Mouse (Mus musculus): ENCODE measurements around the gene Mrpl37.

DNA sequence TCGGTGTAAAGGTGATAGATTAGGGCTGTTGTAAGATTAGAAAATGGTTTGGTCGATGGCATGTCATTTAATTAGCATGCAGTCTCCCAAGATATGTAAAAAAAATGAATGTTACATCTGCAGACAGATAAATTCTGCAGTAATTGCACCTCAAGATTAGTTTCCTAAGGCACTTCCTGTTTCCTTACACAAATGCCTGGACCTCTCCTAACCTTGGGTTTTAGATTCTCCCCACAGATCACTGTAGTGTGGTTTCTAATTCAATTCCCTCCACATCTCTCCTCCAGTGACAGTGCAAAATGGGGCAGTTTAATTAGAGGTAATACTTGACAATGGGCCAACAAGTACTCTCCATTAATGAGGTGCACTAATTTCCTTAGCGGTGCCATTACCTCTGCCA lies 3.5 kb downstream of the Mrpl37 start:
- TF ChIP-seq ZC3H11A (IDR thresholded peaks at IDR 0.05; ENCODE audit: borderline replicate concordance, low read depth, low read length) (no peak), CHD2 (IDR thresholded peaks at IDR 0.05; ENCODE audit: low read depth, low read length) (no peak), MAFK (IDR thresholded peaks at IDR 0.05; ENCODE audit: insufficient read depth, low read depth, low read length) (no peak)
